Mouse (Mus musculus) activated CD4-positive, CD25-positive, alpha-beta regulatory T cell, adult 4 months (primary cell): ENCODE results near the gene Dnajb4. TPM values are rescaled to one million over a fixed set of nuclear protein-coding genes. Genes with fewer than 3 reads are reported as not detected.
A peak's percentile ranks its signal among the peaks of the same experiment; 100 is the strongest.
"Not testable (repeated sequence)": the region's sequence is repeated elsewhere in the genome, so short reads cannot be mapped to it uniquely, and the experiment has no call there.

Experiments
- ATAC-seq: one replicate; pipeline ENCODE4 v1.8.0; 2017
- polyA plus RNA-seq, 2 experiments: library from polyadenylated mRNA; unstranded; fragments of 100-300 nt; shearing (Covaris generic); gene quantifications; one replicate each; pipeline ENCODE4 v1.2.1; 2017

Gene Dnajb4
- polyA plus RNA-seq, 2 experiments from 2014 or later: 5.2 to 6.0 TPM

DNA sequence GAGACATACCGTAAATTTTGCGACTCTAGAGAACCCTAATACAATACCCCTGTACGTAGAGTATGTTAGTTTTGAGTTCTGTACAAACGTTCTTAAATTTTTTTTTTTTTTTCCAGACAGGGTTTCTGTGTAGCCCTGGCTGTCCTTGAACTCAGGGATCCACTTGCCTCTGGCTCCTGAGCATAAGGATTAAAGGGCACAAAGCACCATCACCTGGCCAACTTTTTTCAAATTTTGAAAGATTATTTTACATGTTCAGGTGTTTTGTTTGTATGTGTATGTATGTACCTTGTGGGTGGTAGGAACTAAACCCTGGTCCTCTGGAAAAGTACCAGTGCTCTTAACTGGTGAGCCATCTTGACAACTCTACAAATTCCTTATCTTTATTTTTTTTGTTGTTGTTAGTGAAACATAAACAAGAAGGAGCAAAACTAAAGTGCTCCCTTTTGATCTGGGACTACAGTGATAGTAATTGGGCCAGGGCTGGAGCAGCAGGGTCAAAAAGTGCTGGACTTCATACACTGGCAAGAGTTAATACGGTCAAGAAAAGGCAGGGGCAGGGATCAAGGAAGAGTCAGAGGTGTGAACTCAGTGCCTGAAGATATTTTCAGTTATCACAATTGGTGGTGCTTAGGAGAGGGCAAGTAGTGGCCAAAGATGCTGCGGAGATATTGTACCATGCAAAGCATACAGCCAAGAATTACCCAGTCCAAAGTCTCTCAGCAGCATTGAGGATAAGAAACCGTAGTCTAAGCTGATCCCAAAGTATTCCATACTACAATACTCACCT lies 1.8 kb downstream of the Dnajb4 start:
- no peak for ATAC-seq

DNA sequence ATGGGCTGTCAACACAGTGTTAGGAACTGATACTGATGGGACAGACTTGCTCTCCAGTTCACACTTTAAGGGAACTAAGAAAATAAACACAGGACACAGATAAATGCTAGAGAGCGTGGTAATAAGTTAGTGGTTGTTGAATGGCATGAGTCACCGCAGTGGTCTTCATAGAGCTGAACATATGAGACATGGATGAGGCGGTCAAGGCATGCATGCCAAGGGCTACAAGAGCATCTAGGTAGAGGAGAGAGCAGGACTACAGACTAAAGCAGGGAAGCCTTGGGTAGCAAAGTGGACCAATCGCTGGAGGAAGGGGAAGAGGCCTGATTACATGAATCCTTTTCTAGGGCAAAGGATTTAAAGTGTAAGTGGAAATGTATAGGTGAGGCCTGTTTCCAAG lies 2.9 kb downstream of the Dnajb4 start:
- no peak for ATAC-seq

DNA sequence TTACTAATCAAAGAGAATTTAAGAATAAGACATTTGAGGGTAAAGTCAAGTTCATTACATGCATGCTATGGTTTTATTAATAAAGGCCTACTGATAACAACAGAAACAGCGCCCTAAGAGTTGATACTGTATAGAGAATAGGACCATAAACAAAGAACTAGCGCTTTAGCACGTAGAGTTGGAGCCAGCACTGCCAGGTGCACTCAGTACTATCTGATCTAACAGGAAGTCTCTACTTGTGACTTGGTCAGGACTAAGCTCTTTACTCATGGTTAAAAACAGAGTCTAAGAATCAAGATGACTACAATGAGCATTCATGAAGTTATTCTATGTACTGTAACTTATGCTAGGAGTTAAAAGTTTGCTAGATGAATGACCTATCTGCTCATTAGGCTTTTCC lies 5.5 kb downstream of the Dnajb4 start:
- ATAC-seq: no peak

DNA sequence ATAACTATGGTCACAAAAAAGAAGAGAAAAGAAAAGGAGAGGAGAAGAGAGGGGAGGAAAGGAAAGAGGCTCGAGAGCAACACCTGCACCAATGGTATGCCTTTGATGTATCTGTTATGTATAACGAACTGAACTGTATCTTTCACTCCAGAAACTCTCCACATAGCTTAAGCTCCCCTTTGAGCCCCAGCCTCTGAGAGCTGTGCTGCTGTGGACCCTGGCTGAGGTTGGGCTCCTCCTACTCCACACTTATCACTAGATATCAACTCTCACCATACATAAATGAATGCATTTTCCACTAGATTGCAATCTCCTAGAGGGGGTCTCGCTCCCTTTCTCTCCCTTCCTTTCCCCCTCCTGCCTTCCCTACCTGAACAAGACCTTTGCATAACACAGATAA lies 6.1 kb downstream of the Dnajb4 start:
- ATAC-seq: no peak

DNA sequence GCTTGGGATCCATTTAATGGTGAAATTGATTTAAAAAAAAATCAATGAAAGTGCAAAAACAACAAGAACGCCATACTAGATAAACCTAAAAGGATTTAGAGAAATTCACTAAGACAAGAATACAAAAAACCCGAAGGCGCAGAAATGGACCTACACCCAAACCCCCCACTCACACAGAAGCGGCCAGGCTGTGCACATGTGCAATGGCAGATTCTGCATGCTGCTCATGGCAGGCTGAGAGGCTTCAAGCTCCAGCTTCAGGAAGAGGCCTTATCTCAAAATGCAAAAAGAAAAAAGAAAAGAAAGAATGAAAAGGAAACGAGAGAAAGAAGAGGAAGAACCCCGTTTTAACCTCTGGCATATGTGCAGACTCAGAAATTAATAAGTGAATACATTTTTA lies 6.7 kb downstream of the Dnajb4 start:
- no peak for ATAC-seq

DNA sequence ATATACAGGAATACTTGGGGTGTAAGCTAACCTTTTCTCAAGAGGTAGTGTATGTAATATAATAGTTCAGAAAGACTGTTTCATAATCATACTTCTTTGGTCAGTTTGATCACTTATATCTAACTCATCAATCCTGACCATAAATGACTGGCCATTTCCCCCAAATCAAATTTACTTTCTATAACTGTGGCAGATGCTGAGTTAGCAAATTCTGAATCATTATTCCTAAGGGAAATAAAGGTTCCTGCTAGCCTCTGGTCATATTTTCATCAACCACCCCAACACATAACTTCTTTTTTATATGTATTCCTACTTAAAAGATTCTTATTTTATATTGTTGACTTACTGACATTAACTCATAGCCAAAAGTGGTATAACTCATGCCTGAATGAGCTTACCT lies 7.2 kb downstream of the Dnajb4 start:
- no peak for ATAC-seq

DNA sequence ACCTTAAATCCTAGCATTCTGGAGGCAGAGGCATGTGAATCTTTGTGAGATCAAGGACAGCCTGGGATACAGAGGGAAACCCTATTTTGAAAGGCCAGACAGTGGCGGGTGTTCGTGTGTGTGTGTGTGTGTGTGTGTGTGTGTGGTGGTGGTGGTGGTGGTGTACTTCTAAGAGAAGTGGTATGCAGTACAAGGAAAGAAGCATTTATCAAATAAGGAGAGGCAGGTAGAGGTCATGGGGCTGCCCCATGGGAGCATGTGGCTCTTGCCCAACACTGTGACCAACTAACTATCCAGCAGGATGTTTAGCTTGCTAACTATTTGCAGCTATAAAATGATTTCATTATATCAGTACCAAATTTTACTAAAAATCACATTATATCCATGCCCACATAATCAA lies 8.5 kb downstream of the Dnajb4 start:
- no peak for ATAC-seq

DNA sequence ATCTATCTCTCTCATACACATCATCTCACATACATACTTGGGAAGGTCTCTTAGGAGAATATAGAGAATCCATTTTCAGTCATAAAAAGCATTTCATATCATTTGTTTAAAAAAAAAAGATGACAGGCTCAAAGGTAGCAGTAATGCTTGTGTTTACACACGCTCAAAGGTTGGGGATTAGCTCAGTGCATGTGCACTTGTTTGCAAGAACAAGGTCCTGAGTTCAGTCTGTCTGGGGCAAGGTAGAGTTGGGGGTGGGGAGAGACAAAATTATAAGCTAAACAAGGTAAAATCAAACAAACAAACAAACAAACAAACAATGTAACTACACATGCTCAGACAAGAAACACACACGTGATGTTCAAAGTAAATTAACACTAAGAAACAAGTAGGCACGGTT lies 8.9 kb downstream of the Dnajb4 start:
- ATAC-seq: no peak

DNA sequence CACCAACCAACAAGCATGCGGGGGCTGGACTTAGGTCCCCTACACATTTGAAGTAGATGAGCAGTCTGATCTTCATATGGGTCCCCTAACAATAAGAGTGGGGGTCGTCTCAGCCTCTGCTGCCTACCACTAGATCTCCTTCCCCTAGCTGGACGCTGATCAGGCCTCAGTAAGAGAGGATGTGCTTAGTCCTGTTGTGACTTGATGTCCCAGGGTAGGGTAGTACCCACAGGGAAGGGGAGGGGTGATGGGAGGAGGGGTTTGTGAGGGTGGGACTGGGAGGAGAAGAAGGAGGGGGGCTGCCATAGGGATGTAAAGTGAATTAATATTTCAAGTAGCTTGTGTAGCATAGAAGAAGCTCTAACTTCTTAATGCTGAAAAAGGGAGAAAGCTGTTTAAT lies 11.0 kb downstream of the Dnajb4 start:
- no peak for ATAC-seq

DNA sequence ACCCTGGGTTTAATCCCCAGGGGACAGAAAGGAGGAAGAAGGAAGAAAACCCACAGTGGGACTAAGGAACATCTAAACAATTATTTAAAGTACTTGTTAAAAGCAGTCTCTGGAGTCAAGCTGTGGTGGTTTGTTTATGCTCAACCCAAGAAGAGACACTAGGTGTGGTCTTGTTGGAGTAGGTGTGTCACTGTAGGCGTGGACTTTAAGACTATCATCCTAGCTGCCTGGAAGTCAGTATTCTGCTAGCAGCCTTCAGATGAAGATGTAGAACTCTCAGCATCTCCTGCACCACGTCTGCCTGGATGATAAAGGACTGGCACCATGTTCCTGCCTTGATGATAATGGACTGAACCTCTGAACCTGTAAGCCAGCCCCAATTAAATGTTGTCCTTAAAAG lies 12.9 kb downstream of the Dnajb4 start:
- not testable (repeated sequence) for ATAC-seq

DNA sequence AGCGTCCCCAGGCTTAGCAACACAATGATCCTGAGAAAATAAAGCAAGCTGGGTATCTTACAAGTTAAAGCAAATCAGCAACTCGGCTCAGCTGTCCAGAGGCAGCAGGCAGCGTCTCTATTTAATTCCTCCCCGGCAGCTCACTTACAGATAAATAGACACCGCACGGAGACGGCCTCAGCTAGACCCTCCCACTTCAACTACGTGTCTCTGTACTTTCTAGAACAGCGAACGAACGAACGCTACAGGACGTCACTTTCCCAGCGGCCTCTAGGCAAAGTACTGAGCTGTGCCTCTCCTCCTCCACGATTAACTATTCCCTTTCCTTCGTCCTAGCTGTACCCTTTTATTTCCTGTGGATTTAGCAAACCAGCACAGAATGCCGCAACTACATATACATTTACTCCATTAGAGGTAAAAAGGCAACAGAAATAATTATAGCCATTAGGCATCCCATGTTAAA lies 16.4 kb downstream of the Dnajb4 start:
- ATAC-seq: peak; percentile 97

DNA sequence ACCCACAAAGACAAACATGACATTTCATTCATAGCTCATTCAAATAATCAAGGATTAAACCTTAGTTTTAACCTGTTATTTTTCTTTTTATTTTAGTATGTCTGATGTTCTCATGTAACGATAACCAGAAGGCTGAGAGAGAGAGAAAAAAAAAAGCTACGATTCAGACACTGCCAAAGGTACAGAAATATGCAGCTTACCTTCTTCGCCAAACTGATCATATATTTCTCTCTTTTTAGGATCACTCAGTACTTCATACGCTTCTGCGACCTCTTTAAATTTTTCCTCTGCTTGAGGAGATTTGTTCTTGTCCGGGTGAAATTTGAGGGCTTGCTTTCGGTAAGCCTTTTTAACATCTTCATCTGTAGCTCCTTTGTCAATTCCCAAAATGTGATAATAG lies 16.9 kb downstream of the Dnajb4 start:
- no peak for ATAC-seq

DNA sequence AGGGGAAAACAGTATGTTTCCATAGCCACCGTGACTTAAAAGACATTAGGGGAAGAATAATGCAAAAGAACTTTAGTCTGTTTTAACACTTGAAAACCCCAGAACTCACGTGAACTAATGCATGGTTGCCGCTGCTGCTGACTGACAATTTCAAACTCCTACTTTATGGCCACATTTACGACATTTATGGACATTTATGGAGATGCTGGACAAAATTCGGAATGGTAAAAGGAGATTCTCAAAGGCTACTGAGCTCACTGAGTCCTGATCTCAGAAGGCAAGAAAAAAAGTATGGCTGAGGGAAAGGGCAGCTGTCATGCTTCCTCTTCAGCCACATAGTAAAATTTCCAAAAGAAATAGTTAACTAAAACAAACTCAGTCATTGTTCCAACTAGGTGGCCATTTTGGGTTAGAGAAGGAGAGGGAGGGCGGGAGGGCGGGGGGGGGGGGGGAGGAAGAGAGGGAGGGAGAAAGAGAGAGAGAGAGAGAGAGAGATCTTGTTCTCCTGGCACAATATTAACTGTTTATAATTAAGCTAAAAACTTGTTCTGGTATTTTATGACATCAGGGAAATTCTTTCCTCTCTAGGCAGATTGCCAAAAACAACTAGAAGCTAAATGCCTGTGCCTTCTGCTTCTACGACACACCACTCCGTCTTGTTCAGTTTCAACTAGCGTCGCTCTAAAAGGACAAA lies 17.7 kb downstream of the Dnajb4 start:
- ATAC-seq: no peak

DNA sequence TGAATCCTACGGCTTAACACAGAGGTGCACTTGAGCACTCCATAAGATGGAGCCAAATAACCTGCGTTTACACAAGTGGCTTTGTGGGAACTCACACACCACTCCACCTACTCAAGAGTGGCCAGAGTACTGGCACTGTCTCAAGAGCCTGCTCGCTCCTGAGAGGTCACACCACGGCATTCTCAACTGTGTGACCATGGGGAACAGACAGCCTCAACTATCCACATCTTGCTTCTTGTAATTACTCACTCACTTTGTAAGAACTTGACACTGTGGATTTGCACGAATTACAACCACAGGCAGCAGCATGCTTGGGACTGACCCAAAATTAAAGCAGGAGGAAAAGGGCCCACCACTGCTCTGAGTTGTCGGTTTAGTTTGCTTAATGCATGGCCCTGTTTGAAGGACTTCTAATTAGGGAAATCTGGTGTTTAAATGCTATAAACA lies 18.3 kb downstream of the Dnajb4 start:
- no peak for ATAC-seq

DNA sequence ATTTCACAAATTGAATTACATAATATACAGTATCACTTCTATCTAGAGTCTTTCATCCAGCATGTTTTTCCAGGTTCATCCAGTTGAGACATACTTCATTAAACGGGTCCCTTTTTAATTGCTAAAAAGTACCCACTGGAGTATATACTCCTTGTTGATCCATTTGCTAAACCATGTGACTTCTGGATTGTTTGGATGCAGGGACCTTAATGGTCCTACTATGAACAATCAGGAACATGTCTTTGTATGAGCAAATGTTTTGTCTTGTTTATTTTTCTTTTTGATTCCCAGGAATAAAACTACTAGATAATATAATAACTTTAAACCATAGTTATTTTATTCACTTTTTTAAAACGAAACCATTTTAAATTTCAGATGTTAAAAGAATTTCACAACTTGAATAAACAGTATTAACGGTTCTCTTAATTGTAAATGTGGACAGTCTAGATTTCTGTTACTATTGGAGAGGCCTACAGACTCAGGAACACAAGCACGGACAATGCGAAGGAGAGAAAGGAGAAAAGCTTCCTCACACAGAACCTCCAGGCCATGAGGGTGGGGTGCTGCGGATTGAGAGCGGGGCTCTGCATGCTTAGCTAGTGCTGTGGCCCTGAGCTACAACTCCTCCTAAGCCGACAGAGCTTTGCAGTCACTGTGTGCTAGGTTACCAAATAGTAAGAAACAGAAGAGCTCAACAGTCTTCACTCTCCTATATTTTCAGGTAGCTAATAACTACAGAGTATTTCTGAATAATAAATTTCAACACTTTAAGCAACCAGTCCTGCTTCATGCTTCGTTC lies 19.2 kb downstream of the Dnajb4 start:
- ATAC-seq: no peak

DNA sequence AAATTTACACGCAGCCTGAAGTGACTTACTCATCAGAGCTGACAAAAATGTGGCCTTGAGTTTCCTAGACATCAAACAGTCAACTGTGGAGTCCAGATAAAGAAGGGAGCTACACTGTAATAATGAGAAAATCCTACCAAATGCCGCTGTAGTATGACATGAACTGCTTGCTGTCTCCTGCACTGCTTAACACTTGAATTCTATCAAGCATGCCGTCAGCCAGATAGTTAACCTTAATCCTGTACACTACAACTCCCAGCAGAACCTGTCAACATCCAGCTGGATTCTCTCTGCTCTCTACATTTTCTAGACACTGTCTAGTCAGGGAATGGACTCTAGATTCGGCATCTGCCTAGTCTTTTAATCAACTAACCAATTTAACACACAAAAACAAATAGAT lies 20.8 kb downstream of the Dnajb4 start:
- no peak for ATAC-seq

DNA sequence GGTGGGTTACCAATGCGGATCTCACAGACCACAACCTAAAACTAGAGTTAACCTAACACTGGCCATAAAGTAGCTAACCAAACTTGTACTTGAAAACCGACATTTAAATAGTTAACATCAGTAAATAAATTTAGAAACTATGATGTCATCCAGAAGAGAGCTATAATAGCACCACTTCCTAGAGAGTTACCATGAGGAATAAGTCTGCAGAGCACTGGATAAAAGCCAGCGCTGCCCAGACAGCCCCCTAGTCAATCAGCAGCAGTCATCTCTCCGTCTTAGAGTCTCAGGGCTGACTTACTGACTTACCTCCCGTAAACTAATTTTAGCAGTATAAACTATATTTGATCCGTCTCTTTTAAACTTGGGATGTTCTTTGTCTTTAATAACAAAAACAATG lies 24.0 kb downstream of the Dnajb4 start:
- no peak for ATAC-seq

DNA sequence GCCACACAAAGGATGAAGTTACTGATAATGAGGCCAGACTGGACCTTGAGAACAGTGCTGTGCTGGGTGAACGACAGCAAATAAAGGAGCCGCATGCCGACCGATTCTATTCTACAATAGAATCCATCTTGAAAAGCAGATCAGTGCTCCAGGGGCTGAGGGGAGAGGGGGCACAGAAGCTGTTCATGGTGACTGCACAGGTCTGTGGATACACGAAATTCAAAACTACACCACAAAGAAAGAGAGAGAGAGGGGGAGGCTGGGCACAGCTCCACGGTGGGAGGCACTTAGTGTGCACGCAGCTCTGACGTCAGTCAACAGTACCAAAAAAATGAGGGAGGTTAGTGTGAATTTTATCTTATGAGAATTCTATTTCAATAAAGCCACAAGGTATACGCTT lies 26.6 kb downstream of the Dnajb4 start:
- no peak for ATAC-seq

DNA sequence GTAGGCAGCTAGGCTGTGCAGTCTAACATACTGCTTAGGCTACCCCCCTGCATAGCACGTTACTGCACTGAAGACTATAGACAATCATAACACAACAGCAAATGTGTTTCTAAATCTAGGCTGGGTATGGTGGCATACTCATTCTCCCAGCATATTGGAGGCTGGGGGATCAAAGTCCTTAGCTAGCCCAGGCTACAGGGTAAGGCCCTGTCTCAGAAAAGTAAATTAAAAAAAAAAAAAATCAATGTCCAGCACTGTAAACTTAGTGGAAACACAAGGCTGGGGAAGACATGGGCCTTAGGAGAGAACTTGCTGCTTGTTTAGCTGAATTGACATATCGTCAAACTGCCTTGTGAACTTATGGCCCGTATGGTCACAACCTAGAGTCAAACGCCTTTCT lies 29.5 kb downstream of the Dnajb4 start:
- ATAC-seq: no peak

DNA sequence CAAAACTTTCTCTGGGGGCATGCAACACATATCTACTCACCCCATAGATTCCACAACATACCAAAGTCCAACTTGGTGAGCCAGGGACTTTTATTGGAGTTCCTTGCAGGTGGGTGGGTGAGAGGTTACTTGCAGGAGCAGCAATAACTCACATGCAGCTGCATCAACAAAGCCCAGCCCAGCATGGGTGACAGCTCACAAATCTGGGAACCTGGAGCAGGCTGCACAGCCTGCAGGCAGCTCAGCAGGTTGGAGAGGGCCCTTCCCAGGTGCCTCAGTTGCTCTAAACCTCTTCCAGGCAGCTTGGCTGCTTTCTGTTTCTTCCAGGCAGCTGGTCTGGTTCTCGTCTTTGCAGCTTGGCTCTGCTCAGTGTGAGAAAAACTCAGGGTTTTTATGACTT lies 30.8 kb downstream of the Dnajb4 start:
- ATAC-seq: no peak

DNA sequence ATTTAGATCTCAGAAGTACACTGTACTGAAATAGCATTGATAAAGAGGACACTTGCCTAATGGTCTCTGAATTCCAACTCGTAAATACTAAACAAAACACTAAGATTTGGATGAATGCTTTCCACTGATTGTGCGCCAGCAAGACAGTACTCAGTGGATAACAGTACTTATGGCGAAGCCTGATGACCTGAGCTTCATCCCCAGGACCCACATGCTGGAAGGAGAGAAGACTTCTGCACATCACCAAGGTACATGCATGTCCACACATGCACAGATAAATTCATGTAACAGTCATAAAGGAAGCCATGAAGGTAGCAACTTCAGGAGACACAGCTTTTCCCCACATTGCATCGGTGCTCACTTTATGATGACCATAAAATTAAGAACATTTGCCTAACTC lies 31.3 kb downstream of the Dnajb4 start:
- no peak for ATAC-seq

DNA sequence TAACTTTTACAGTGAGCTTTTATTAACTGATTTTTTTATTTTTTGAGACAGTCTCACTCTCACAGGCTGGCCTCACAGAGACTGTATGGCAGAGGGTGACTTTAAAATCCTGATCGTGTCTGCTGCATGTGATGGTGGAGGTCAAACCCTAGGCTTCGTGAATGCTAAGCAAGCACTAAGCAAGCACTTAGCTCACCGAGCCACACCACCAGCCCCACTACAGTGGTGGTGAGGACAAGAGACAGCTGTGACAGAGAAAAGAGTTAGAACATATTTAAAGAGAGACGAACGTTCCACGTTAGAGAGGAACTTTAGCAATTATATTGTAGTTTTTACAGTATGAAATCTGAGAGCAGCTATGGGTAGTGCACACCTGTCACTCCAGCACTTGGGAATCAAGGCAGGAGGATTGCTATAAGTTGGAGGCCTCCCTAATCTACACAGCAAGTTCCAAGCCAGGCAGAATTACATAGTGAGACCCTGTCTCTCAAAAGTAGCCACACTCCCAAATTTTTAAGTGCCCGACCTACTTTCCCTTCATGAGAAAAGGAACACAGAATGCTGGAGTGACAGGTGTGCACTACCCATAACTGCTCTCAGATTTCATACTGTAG lies 37.7 kb downstream of the Dnajb4 start:
- ATAC-seq: no peak

DNA sequence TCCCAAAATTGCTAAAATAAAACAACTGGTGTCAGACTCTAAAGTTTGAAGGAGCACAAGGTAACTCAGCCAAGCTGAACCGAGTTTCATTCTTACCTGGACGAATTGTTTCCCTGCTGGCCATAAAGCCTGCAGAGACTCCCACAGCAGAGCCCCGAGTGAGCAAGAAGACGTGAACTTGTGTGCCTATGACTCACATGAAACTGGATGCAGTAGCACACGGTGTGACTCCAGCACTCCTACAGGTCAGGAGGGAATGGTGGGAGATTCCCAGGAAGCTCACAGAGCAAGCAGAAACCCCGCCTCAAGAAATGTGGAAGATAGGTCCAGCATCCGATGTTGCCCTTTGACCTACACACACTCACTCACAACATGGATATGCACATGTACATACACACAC lies 38.2 kb downstream of the Dnajb4 start:
- no peak for ATAC-seq
